Mouse (Mus musculus) kidney, embryonic 16.5 days (tissue): ENCODE results near the gene Bcas3. TPM values are rescaled to one million over a fixed set of nuclear protein-coding genes. Genes with fewer than 3 reads are reported as not detected.
A peak's percentile ranks its signal among the peaks of the same experiment; 100 is the strongest.

Experiments
- ATAC-seq: fragments of 200-750 bp; cut with Nextera tagmentation; 2 replicates; pipeline ENCODE4 v1.8.0; 2017; ENCODE audit warnings: moderate TSS enrichment; ENCODE audit not compliant: low FRiP score, low TSS enrichment
- H3K27ac ChIP-seq: fragments of 300-500 bp; sonication (generic); 2 replicates; pipeline ENCODE4 v1.5.1; 2014; ENCODE audit warnings: low read length
- H3K27me3 ChIP-seq: fragments of 300-500 bp; sonication (generic); 2 replicates; pipeline ENCODE4 v1.6.1; 2014; ENCODE audit warnings: low read length, control low read depth, mixed read lengths; ENCODE audit not compliant: insufficient read depth
- H3K36me3 ChIP-seq: fragments of 300-500 bp; sonication (generic); 2 replicates; pipeline ENCODE4 v1.6.1; 2014; ENCODE audit warnings: low read length, control low read depth, mixed read lengths; ENCODE audit not compliant: insufficient read depth
- H3K4me1 ChIP-seq: fragments of 300-500 bp; sonication (generic); 2 replicates; pipeline ENCODE4 v1.6.1; 2014; ENCODE audit warnings: low read length, control low read depth, mixed read lengths; ENCODE audit not compliant: insufficient read depth
- H3K4me2 ChIP-seq: fragments of 300-500 bp; sonication (generic); replicated peaks from 2 replicates; pipeline ENCODE4 v1.6.1; 2014; ENCODE audit warnings: low read depth, low read length
- H3K4me3 ChIP-seq: fragments of 300-500 bp; sonication (generic); 2 replicates; pipeline ENCODE4 v1.5.1; 2014; ENCODE audit warnings: mild to moderate bottlenecking, low read length
- H3K9ac ChIP-seq: fragments of 300-500 bp; sonication (generic); replicated peaks from 2 replicates; pipeline ENCODE4 v1.6.1; 2014; ENCODE audit warnings: low read length
- H3K9me3 ChIP-seq: fragments of 300-500 bp; sonication (generic); 2 replicates; pipeline ENCODE4 v1.6.1; 2016; ENCODE audit warnings: low read length, control low read depth
- WGBS: fragments of 180-500 bp; shearing (Covaris S2); extraction: QIAGEN DNeasy Blood & Tissue Kit; methylation state at CpG from one replicate; pipeline ENCODE4 v1.1.7; 2014; 5-methylcytosine and 5-hydroxymethylcytosine counted together
- polyA plus RNA-seq: library from polyadenylated mRNA; unstranded; fragments of >200 nt; fragmentation: Nextera tagmentation; extraction: Ambion mirVana; gene quantifications from 2 replicates; pipeline ENCODE4 v1.2.1, GENCODE M21; 2015

Bcas3 gene
- polyA plus RNA-seq, 1 experiment from 2014 or later, result 34.7 TPM

DNA sequence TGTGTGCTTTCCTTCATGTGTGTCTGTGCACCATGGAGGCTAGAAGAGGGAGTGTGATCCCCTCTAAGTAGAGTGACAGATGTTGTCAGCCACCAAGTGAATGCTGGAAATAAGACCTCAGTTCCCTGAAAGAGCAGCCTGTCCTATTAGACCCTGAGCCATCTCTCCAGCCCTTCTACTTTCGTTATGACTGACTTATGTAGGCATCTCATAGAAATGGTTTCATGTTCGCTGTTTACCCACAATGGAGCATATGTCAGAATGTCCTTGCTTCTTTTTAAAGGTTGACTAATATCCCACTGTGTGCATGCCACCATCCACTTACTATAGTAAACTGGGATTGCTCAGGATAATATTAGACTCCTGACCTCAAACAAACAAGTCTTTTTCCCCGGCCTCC lies 13.2 kb downstream of the Bcas3 start:
- H3K36me3 ChIP-seq, result no peaks in the 10 kb centered on the region
- no peaks in the 10 kb centered on the region for H3K27me3 ChIP-seq
- 81% methylated on average over 3 of the region's 3 CpGs for WGBS
- no peak overlapping the region for H3K4me3 ChIP-seq
- no peak overlapping the region for H3K9ac ChIP-seq
- no peaks in the 10 kb centered on the region for H3K9me3 ChIP-seq
- no peak for ATAC-seq
- H3K27ac ChIP-seq, result no peak overlapping the region
- H3K4me2 ChIP-seq, result no peak overlapping the region
- no peaks in the 10 kb centered on the region for H3K4me1 ChIP-seq

DNA sequence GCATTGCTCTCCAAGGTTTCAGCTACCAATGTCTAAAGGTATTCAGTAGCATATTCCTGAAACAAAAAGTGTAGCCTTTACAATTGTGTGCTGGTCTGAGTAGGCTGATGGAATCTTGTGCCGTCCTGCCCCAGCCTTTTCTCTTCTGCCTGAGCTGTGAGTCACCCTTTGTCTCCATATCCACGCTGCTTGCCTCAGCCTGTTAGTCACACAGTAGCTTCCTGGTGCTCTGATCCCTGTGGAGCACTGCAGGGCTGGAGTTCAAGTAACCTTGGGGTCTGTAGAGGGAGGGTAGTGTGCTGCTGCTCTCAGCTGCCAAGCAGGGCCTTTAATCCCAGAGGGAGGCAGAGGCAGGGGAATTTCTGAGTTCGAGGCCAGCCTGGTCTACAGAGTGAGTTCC lies 14.9 kb downstream of the Bcas3 start:
- Histone ChIP-seq H3K27me3 (no peaks in the 10 kb centered on the region), H3K27ac (no peak overlapping the region), H3K4me1 (no peaks in the 10 kb centered on the region), H3K4me3 (no peak overlapping the region), H3K9ac (no peak overlapping the region), H3K9me3 (no peaks in the 10 kb centered on the region), H3K4me2 (no peak overlapping the region), H3K36me3 (no peaks in the 10 kb centered on the region)
- 88% methylated on average over 3 of the region's 3 CpGs for WGBS
- ATAC-seq, result no peak

DNA sequence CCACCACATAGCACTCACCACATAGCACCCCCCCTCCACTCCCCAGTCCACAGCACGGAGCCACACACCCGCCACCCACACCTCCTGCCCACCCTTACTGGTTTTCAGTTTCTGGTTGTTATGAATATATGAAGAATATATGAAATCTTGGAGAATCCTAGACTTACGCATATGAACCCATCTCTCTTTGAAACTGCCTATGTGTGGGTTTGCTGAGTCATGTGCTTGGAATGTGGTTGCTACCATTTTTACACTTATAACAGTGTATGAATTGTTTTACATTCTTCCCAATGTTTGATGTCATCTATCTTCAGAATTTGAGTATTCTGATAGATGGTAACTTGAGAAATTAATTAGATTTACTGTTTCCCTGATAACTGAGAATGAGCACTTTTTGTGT lies 26.1 kb downstream of the Bcas3 start:
- no peak for ATAC-seq
- WGBS, result 87% methylated on average over 3 of the region's 3 CpGs
- H3K4me1 ChIP-seq, result no peaks in the 10 kb centered on the region
- no peaks in the 10 kb centered on the region for H3K36me3 ChIP-seq
- H3K4me3 ChIP-seq, result no peak overlapping the region
- H3K27ac ChIP-seq, result no peak overlapping the region
- no peak overlapping the region for H3K9ac ChIP-seq
- H3K9me3 ChIP-seq, result no peaks in the 10 kb centered on the region
- H3K27me3 ChIP-seq, result no peaks in the 10 kb centered on the region
- no peak overlapping the region for H3K4me2 ChIP-seq

DNA sequence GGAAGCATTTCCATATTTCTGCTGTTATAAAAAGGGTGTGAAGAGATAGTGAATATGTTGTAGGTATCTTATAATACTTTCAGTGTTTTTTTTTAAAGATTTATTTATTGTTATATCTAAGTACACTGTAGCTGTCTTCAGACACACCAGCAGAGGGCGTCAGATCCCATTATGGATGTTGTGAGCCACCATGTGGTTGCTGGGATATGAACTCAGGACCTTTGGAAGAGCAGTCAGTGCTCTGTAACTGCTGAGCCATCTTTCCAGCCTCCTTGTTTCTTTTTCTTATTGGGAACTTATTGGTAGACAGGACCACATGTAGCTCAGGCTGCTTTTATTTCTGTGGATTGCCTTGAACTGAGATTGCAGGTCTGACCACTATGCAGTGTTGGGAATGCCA lies 27.1 kb downstream of the Bcas3 start:
- Histone ChIP-seq H3K4me2 (no peak overlapping the region), H3K27me3 (no peaks in the 10 kb centered on the region), H3K4me3 (no peak overlapping the region), H3K36me3 (no peaks in the 10 kb centered on the region), H3K27ac (no peak overlapping the region), H3K4me1 (no peaks in the 10 kb centered on the region), H3K9me3 (no peaks in the 10 kb centered on the region), H3K9ac (no peak overlapping the region)
- no peak for ATAC-seq
- WGBS, result 21% methylated on average over 1 of the region's 1 CpGs

DNA sequence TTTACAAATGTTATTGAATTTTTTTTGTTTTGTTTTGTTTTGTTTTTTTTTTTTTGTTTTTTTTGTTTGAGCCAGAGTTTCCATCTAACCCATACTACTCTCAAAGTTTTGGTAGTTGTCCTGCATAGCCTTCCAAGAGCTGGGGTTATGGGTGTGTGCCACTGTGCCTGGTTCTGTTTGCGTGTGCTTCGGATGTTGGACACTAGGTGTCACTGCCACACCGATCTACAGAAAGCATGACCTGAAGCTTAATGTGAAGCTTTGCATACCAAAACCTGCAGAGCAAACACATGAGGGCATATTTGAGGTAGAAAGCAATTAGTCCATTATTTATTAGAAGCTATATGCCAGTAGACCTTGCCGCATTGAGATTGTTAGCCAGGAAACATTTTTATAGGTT lies 29.1 kb downstream of the Bcas3 start:
- no peak for ATAC-seq
- Histone ChIP-seq H3K9ac (no peak overlapping the region), H3K4me1 (no peaks in the 10 kb centered on the region), H3K27me3 (no peaks in the 10 kb centered on the region), H3K4me2 (no peak overlapping the region), H3K9me3 (no peaks in the 10 kb centered on the region), H3K27ac (no peak overlapping the region), H3K4me3 (no peak overlapping the region), H3K36me3 (no peaks in the 10 kb centered on the region)
- 16% methylated on average over 4 of the region's 4 CpGs for WGBS

DNA sequence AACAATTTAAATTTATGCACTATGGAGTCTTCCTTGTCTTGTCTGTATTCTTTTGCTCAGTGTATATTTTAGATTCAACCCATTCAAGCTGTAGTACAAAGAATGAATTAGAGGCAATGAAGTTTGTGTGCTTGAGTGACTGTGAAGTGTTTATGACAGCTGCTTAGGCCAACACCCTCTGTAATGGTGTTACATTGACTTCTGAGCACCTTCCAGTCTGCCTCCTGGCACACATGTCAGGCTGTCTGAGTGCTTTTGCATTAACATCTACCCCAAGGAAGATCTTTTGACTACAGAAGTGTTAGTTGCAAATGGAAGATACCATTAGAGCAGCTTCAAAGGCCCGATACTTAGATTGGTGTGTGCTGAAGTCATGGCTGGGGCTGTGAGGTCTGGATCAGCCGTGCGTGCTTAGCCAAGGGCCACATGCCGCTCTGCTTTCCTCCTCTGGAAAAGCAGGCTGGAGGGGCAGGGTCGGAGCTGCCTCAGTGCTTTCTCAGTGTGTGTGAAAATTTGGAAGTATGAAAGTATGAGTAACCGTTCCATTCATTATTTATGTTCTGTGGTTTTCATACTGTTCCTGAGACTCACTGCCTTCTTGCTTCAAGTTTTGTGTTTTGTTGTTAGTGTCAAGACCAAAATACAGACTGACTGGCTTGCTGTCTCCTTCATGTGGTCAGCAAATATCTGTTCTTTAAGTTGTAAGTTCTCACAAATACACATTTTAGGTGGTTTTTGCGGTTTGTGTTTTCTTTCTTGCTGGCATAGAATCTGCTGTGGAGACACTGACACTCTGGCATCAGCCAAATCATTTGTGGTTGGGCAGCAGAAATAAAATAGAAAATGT lies 31.2 kb downstream of the Bcas3 start:
- H3K27ac ChIP-seq, result no peak overlapping the region
- H3K4me2 ChIP-seq, result no peak overlapping the region
- no peaks in the 10 kb centered on the region for H3K4me1 ChIP-seq
- no peak for ATAC-seq
- no peak overlapping the region for H3K4me3 ChIP-seq
- H3K9me3 ChIP-seq, result no peaks in the 10 kb centered on the region
- 66% methylated on average over 7 of the region's 7 CpGs for WGBS
- H3K9ac ChIP-seq, result no peak overlapping the region
- H3K36me3 ChIP-seq, result no peaks in the 10 kb centered on the region
- H3K27me3 ChIP-seq, result no peaks in the 10 kb centered on the region

DNA sequence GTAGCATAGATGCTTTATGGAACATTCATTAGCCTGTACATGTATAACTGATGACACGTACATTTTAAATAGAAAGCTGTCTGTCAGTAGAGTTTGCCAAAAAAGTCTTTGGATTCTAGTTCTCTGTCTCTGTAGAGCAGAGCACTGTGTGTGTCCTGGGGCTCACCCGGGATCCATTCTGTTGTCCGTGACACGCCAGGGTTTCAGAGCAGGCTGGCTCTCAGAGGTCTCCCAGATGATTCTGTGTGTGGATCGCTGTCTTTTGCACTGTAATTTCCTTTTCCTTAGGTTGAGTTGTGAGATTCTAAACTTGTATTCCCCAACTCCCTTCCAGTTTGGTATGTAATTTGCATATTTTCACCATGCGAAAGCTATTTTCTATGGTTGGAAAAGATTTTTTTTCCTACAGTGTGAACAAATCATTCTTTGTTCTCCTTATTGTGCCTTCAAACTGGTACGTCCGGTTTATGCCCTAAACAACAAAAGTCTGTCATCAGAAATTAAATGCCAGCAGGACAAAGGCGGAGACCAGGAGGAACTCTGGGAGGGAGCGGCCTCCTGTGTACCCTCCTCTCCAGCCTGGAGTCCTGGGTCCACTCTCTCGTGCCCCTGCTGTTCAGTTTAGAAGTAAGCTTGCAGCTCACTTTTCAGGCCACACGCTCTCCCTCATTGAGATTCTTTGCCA lies 39.4 kb downstream of the Bcas3 start:
- no peaks in the 10 kb centered on the region for H3K36me3 ChIP-seq
- no peaks in the 10 kb centered on the region for H3K9me3 ChIP-seq
- WGBS, result 67% methylated on average over 12 of the region's 12 CpGs
- ATAC-seq, result no peak
- H3K4me2 ChIP-seq, result peak overlapping the region; percentile 17; the same call in 1 of the 2 replicates
- peaks cover 6% of the 10 kb centered on the region; the same call in 1 of the 2 replicates for H3K4me1 ChIP-seq
- H3K27me3 ChIP-seq, result no peaks in the 10 kb centered on the region
- H3K27ac ChIP-seq, result peak overlapping the region; percentile 65
- no peak overlapping the region for H3K4me3 ChIP-seq
- H3K9ac ChIP-seq, result peak overlapping the region; percentile 29

DNA sequence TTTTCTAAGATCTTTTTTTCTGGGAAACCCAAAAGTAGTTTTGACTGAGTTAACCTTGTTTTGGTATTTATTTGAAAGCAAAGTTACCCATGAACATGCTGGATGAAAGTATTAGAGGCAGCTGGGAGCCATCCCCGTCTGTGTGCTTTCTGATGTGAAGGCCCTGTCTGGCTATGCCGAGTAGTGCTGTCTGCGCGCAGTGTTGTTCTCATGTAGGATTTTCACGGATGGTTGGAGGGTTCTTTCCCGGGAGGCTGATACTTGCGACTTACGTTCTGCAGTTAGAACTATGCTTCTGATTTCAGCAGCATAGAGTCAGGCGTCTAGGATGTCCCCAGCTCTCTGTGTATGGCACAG lies 39.9 kb downstream of the Bcas3 start:
- H3K27ac ChIP-seq, result peak overlapping the region; percentile 65
- peak overlapping the region; percentile 17; the same call in 1 of the 2 replicates for H3K4me2 ChIP-seq
- WGBS, result 50% methylated on average over 9 of the region's 9 CpGs
- H3K4me1 ChIP-seq, result peaks cover 6% of the 10 kb centered on the region; the same call in 1 of the 2 replicates
- H3K9ac ChIP-seq, result peak overlapping the region; percentile 29
- H3K27me3 ChIP-seq, result no peaks in the 10 kb centered on the region
- no peak overlapping the region for H3K4me3 ChIP-seq
- H3K36me3 ChIP-seq, result no peaks in the 10 kb centered on the region
- H3K9me3 ChIP-seq, result no peaks in the 10 kb centered on the region
- ATAC-seq, result no peak

DNA sequence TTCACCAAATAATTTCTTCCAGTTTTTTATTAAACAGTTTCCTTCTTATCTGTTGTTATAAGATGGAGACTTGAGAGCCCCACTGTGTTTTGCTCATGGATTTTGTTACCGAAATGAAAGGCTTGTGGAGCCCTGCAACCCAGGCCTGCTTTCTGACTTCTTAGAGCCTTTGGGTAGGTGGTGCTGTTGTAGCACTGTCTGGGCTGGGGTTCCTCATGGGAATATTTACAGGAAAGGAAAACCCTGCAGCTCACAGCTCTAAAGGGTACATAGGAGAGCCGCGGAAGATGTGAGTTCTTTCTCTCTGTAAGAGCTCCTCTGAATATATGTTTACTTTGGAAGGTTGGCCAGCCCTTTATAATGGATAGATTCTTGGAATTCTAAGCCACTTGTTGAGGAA lies 41.0 kb downstream of the Bcas3 start:
- H3K27ac ChIP-seq, result no peak overlapping the region
- WGBS, result 62% methylated on average over 3 of the region's 3 CpGs
- no peak for ATAC-seq

DNA sequence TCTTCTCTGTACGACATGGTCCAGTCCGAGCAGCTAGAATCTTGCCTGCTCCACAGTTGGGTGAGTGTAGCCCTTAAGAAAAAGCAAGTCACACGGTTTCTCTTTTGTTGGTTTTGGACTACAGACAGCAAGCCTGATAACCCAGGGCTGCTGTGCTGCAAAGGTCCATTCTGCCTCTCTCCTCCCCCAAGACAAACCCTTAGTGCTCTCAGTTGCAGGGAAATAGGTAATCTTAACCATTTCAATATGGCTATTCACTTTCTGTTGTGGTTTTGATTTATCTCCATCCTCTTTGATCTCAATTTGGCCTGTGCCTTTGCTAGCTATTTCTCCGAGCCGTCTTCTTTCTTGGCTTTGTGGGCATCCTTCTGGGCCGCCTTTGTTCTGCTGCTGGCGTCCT lies 42.4 kb downstream of the Bcas3 start:
- H3K9me3 ChIP-seq, result no peaks in the 10 kb centered on the region
- no peak overlapping the region for H3K4me3 ChIP-seq
- H3K9ac ChIP-seq, result no peak overlapping the region
- H3K27me3 ChIP-seq, result no peaks in the 10 kb centered on the region
- no peaks in the 10 kb centered on the region for H3K36me3 ChIP-seq
- 61% methylated on average over 7 of the region's 7 CpGs for WGBS
- H3K27ac ChIP-seq, result no peak overlapping the region
- H3K4me2 ChIP-seq, result no peak overlapping the region
- no peak for ATAC-seq
- peaks cover 6% of the 10 kb centered on the region; the same call in 1 of the 2 replicates for H3K4me1 ChIP-seq

More for the DNA sequence above, 41.0 kb downstream of the Bcas3 start:
- Histone ChIP-seq H3K9me3 (no peaks in the 10 kb centered on the region), H3K9ac (no peak overlapping the region), H3K4me2 (no peak overlapping the region), H3K36me3 (no peaks in the 10 kb centered on the region), H3K4me1 (peaks cover 6% of the 10 kb centered on the region; the same call in 1 of the 2 replicates), H3K27me3 (no peaks in the 10 kb centered on the region), H3K4me3 (no peak overlapping the region)
